Mouse (Mus musculus) regulatory T cell (primary cell): ENCODE results near the gene Agap1.

Experiments
- in situ Hi-C: fragments of 300-600 bp; cut with MboI, MseI; formaldehyde crosslinking; loops from one replicate; pipeline ENCODE4 v1.15.1; 2025; ENCODE audit warnings: high pct_unique_total_duplicates

Agap1 gene

DNA sequence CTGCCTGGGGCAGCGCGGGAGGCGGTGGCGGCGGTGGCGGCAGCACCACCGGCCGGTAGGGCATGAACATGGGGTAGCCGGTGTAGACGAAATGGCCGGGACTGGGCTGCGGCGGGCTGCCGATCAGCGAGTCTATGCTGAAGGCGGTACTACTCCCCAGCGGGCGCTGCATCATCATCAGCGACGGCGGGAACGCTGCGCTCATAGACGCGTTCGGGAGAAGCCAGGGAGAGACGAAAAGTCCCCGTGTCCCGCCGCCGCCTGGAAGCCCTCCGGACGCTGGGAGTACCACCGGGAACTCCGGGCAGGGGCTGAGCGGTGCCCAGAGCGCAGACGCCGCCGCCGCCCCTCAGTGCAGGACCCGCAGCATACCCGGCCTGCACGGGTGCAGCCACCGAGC is 475.9 kb downstream of the Agap1 start:
- in situ Hi-C loops, result no loop called here

DNA sequence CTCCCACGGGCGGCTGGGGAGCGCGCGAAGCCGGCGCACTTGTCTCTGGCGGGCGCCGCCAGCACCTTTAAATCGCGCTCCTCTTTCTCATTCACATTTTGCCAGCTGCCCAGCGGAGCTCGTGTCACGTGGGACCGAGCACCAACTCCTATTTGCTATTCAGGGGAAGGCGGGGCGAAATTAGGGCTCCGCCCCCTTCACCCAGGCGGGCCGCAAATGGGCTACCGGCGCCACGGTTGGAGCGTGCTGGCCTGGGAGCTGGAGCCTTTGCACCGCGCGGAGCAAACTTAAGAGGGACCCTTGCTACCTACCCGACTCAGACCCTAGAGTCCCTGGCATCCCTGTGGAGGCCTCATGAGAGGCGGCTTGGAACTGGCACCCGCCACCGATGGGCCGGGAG is 476.5 kb downstream of the Agap1 start, which contains the start of gene Gbx2:
TSS of gene Gbx2 (minus strand) at position 60 of the 400 bp plus-strand sequence.
- in situ Hi-C loops, result no loop called here

DNA sequence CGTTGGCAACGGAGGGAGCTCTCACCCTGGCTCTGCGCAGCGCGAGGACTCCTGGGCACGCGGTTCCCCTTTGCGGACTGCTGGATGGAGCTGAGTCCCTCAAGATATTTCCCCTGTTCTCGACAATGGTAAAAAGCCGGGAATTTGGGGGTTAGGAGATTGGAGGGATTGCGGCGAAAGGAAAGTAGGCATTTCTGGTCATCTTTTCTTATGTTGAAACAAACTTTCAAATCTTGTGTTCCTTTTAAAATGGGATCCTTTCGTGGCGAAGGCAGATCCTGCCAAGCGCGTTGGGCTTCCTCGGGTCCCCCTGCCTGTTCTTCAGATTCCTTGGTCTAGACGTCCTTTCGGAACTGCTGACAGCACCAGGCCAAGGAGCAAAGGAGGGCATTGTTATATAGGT is 477.4 kb downstream of the Agap1 start:
- in situ Hi-C loops, result no loop called here

DNA sequence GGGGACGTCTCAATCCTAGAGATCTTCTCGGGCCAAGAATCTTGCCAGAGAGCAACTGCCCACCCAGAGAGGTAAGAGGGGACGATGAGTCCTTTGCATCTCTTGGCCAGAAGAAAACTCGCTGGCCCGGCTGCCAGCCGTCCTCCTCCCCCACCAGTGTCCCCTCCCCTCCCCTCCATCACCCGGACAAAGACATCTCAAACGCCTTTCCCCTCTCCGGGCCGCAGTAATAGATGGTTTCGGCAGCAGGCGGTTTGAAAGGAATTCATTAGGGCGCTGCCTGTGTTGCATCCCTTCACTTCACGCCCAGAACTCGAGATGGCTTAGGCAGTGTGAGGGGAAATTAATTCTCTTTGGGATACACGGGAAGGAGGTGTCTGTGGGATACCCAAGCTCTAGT is 478.0 kb downstream of the Agap1 start:
- in situ Hi-C loops, result no loop called here

DNA sequence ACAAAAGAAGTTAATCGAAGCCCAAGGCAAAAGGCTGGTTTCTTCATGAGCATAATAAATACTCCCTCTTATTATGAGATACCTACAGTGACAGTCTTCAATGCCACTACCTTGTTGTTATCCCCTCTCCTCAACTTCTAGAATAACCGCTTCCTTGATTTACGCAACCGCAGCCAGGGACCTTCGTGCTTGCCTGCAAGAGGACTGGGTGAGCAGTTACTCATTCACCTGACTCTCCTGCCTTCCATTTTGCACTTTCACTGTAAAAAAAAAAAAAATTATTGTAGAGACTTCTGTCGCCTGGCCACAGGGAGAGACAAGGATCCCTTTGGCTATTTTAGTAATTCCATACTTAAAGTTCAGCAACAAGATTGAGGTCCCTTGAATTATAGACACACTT is 478.4 kb downstream of the Agap1 start:
- in situ Hi-C loops, result no loop called here

DNA sequence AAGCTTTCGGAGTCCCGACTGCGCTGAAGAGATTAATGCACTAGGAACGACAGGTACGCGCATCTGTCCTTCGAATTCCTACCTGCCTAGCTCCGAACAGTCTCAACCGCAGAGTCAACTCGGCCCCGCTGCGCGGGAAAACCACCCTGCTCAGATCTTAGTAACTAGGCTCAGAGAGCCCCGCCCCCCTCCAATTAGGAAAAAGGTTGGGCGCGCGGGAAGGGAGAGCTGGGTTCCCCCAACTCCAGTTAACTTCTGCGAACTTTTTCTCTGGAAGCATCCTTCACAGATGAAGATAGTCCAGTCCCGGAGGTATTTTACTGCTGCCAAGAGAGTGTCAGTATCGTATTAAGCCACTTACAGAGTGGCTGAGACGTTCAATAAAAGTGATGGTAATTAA is 479.2 kb downstream of the Agap1 start:
- in situ Hi-C loops, result no loop called here

DNA sequence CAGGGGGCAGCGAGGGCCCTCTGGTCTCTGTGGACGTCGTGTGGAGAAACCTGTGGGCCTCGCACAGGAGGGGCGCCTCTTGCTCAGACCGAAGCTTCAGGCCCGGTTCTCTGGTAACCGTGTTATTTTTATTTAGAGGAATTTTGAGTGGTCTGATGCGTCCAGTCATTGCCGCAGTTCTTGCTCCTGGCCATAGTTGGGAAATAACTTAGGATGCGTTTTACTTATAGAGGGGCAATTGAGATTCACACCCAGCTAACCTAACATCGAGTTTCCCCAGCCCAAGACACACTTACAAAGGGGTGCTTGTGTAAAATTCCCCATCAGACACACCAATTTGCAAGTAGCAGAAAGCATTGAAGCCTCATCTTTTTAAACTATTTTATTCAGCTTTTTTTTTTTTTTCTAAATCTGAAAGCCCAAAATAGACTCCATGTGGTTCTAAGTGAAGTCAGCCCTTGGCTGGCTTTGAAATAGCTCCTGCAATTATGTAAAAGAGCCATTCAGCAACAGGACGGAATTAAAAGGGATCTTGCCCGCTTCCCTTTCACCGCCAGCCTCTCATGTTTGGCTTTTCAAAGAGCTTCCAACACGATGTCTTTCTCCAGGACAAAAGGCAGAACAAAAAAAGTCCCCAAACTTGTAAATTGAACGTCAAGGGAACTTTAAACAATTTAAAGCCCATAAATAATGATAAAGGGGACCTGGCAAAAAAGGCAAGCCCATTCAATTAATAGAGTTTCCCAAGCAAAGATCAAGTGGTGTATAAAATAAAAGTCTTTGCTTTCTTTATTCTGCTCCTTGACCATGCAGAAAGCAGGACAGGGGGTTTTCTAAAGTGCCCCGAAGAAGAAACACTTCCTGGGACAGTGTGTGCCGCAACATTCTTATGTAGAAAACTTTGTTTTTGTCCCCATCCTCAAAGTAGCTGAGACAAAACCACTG is 480.0 kb downstream of the Agap1 start:
- in situ Hi-C loops, result no loop called here

DNA sequence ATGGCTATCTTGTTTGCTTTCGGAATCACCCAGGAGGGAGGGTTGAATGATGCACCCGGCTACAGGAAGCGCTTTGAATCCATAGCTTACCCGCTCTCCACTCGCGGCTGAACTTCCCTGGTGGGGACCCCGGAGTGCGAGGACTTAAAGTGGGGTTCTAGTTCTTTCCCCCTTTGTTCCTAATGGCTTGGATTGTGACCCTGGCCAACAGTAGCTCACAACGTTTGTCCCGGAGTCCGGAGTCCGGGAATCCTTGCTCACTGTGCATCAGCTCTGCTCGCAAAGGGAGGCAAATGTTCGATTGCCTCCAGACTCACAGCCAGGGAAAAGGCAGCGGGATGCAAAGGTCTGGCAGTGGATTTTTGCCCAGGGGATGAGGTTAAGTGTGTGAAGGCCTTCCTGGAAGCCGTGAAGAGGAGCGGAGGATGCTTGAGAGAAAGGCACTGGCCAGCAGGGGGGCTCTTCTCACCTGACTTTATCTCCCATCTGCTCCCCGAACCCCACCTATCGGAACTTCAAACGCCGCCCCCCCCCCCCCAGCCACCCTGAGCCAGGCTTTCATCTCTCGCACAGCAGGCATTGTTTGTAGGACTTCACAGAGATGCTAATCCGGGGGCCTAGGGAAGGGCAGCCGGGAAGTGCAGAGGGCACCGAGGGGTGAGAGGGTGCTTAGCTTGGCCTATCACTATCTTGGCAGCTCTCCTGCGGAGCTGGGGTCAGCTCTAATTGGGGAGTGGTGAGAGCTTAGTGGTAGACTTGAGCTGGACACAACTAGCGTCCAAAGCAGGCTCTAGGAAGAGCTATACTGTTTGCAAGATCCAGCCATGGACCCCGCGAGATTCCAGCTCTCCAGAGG is 481.1 kb downstream of the Agap1 start:
- in situ Hi-C loops, result no loop called here

DNA sequence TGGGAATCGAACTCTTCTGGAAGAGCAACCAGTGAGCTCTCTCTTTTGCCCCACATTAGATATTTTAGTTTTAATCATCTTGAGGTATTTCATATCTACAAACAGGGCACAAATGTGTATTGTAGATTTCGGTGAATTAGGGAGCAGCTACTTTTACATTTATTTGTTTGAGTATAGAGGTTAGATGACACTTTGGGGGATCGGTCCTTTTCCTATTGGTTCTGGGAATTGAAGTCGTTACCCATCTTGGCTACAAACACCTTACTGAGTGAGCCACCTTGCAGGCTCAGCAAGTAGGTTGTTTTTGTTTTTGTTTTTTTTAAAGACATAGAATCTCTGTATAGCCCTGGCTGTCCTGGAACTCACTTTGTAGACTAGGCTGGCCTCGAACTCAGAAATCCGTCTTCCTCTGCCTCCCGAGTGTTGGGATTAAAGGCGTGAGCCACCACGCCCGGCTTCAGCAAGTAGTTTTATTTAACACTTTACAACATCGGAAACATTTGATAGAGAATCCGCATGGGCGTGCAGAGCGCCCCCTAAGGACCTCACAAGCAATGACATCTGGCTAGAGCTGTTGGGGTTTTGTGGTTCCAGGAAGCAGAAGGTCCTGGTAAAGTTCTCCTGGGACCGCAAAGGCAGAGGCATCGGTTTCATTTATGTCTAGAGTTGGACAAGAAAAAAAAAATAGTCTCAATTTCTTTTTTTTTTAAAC is 484.4 kb downstream of the Agap1 start:
- in situ Hi-C loops, result no loop called here

DNA sequence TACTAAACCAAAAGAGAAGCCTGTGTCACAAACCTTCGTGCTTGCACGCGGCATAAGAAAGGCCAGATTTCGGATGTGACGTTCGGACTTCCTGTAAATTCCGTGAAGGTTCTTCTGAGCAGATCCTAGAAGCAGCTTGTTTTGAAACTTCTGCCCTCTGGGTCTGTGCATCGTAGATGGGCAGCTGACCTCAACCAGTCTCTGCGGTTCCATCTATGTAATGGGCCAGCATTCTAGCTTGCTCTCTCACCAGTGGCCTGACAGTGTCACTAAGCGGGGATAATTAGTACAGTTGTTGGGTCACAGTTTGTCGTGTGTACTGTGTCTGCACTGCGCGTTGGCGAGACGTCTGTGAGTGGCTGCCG is 485.0 kb downstream of the Agap1 start:
- in situ Hi-C loops, result no loop called here

DNA sequence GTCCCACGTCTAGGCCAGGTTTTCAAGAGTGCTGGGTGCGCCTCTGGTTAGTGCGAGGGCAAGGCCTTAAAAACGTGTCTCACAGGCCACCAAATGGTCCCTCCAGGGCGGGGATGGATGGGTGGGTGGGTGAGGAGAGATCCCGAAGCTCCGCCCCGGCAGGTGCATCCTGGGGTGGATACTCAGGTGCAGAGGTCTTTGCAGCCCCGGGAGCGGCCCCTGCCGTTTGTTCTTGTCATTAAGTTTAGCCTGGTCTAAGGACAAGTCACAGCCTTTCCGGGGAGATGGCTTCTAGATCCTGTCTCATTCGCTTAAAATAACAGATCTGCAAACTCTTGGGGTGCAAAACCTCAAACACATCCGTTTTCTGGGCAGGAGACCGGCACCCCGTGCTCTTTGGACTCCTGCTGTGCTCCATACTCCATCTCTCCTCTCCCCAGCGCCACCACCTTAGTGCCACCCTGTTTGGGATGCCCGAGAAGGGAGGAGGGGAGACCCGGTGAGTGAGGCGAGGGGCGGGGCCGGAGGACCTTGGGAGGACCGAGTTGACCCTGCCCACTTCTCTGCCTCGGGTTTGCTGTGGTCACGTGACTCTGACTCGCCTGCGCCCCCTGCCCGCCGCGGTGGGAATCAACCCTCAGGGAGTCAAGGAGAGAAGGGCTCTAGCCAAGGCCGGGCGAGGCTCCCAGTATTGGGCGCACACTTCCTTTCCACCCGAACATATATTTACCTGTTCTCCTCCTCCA is 485.5 kb downstream of the Agap1 start:
- in situ Hi-C loops, result no loop called here

DNA sequence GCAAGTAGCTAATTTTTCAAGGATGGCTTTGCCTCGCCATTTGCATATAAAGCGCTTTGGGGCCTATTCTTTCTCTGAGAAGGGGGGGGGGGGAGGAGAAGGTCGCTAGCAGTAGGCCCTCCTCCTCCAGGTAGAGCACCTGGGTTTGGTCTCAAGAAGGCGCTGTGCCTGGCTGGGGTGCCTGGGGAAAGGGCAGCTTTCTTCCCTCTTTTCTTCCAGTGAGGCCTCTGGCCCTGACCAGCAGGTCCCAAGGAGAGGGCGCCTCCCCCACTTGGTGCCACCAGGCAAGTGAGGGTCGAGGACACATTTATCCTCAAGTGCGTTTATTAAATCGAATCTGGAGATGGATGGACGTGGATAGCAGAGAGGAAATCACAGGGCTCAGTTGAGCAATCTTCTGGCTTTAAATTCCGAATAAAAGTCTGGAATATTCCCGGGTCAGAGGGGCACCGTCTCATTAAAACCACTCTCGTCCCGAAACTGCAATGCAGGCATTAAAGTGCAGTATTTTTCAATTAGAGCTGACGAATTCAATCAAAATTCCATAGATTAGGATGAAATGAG is 486.4 kb downstream of the Agap1 start:
- in situ Hi-C loops, result no loop called here

DNA sequence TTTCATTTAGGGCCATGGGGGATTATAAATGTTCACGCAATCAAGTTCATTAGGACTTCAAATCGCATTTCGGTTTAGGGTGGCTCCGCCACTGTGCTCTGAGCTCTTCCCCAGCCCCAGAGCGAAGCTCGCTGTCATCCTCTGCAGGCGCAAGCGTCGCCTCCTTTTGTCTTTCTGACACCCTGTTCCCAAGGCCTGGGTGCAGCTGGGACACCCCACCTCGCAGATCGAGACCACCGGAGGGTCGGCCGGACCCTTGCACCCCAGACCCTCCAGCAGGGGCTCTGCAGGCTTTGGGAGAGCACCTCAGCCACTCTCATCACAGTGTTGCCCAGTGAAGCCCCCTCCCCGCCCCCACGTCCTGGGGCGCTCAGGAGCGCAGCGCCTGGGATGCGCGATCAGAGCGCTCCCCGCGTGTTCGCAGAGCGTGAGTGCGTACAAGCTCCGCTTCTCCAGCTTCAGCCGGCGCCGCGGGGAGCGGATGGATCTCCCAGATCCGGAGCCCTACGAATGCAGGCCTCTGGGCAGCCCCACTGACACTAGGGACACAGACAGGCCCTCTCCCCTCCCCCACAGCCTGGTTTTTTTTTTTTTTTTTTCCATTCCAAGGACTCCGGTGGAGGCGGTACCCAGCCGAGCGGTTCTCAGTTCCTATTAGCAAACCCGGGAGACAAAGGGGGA is 487.2 kb downstream of the Agap1 start:
- in situ Hi-C loops, result no loop called here

DNA sequence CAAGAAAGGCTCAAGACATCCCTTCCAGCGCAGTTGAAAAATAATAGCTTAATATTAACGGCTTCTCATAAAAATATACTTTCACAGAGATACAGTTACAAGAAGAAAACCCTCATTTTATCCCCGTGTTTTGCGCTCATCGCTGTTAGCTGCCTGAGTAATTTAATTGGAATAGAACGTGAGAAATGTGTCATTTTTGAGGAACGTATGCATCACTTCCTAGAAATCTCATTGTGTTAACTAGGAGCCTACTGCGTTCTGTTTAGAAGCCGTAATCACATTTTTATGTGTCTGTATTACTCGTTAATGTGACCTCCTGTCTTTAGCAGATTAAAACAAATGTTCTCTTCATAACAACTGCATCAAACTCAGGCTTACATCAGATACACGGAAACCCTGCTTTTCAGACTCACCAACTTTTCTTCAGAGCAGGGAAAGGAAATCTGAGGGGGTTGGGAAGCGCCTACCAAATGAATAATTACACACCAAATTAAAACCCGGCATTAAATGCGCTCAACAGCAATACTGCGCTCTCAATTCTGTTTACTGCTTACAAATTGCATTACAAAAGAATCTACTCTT is 487.9 kb downstream of the Agap1 start:
- in situ Hi-C loops, result no loop called here

DNA sequence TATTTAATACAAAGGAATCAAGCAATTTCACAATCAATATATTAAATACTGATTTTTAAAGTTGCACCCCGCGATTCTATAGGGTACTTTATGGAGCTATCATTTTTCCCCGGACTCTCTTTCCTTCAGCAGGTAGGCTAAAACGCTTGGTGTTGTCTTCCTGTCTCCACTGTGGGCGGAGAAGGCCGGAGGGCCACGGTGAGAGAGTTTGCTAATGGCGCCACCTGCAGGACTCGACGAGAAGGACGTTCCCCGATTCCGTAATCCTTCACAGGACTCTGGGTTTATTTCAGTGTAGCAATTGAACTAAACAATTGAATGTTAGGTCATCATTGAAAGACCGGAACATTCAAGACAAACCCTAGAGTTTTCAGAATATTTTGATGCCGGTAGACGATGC is 488.6 kb downstream of the Agap1 start:
- in situ Hi-C loops, result no loop called here
